Mouse (Mus musculus) embryonic facial prominence, embryonic 15.5 days (tissue): ENCODE data around the gene Akirin1. TPM values are rescaled to one million over a fixed set of nuclear protein-coding genes. Genes with fewer than 3 reads are reported as not detected.

ENCODE experiments used
- ATAC-seq: fragments of 200-750 bp; cut with Nextera tagmentation; 2 replicates; pipeline ENCODE4 v1.8.0; 2017; ENCODE audit warnings: low read depth, moderate TSS enrichment; ENCODE audit not compliant: insufficient number of reproducible peaks, low FRiP score, low TSS enrichment
- H3K27ac ChIP-seq: fragments of 300-500 bp; sonication (generic); replicated peaks from 2 replicates; pipeline ENCODE4 v1.5.1; 2015; ENCODE audit warnings: mild to moderate bottlenecking, inconsistent platforms
- H3K27me3 ChIP-seq: fragments of 300-500 bp; sonication (generic); 2 replicates; pipeline ENCODE4 v1.6.1; 2015; ENCODE audit warnings: inconsistent platforms
- H3K36me3 ChIP-seq: fragments of 300-500 bp; sonication (generic); 2 replicates; pipeline ENCODE4 v1.6.1; 2015; ENCODE audit warnings: mild to moderate bottlenecking, inconsistent platforms
- H3K4me1 ChIP-seq: fragments of 300-500 bp; sonication (generic); 2 replicates; pipeline ENCODE4 v1.6.1; 2015; ENCODE audit warnings: inconsistent platforms
- H3K4me2 ChIP-seq: fragments of 300-500 bp; sonication (generic); replicated peaks from 2 replicates; pipeline ENCODE4 v1.6.1; 2015; ENCODE audit warnings: mild to moderate bottlenecking, inconsistent platforms
- H3K4me3 ChIP-seq: fragments of 300-500 bp; sonication (generic); replicated peaks from 2 replicates; pipeline ENCODE4 v1.5.1; 2015; ENCODE audit warnings: mild to moderate bottlenecking, inconsistent platforms
- H3K9ac ChIP-seq: fragments of 300-500 bp; sonication (generic); 2 replicates; pipeline ENCODE4 v1.6.1; 2015; ENCODE audit warnings: inconsistent platforms
- H3K9me3 ChIP-seq: fragments of 300-500 bp; sonication (generic); replicated peaks from 2 replicates; pipeline ENCODE4 v1.6.1; 2016; ENCODE audit warnings: inconsistent platforms
- WGBS: fragments of 180-500 bp; shearing (Covaris S2); methylation state at CpG from one replicate; pipeline ENCODE4 v1.1.7; 2015; 5-methylcytosine and 5-hydroxymethylcytosine counted together
- polyA plus RNA-seq: library from polyadenylated mRNA; unstranded; fragments of >200 nt; fragmentation: Nextera tagmentation; extraction: Ambion mirVana; gene quantifications from 2 replicates; pipeline ENCODE4 v1.2.1, GENCODE M21; 2015

Gene Akirin1
- polyA plus RNA-seq, 1 experiment from 2014 or later, result 56.1 TPM

GRCm38 (mm10) chr4:123717574-123718433, 32.3 kb downstream of the Akirin1 start, which contains the start of gene Ndufs5:
Gene Ndufs5 (minus strand): TSS chr4:123718202.
- under 1% methylated on average over 40 of the region's 40 CpGs for WGBS
- H3K9ac ChIP-seq, result peak within 1 kb of the TSS; percentile 84

GRCm38 (mm10) chr4:123712431-123712830, 37.7 kb downstream of the Akirin1 start:
- 86% methylated on average over 3 of the region's 3 CpGs for WGBS
- no peak overlapping the region for H3K27ac ChIP-seq
- H3K27me3 ChIP-seq, result no peaks in the 10 kb centered on the region
- peaks cover 35% of the 10 kb centered on the region for H3K36me3 ChIP-seq
- H3K4me2 ChIP-seq, result no peak overlapping the region
- H3K4me1 ChIP-seq, result peaks cover 3% of the 10 kb centered on the region
- no peak overlapping the region for H3K9ac ChIP-seq
- H3K9me3 ChIP-seq, result no peaks in the 10 kb centered on the region
- no peak overlapping the region for H3K4me3 ChIP-seq
- ATAC-seq, result no peak

More at GRCm38 (mm10) chr4:123717574-123718433, 32.3 kb downstream of the Akirin1 start, which contains the start of gene Ndufs5:
- Histone ChIP-seq H3K4me1 (peaks cover 3% of the 10 kb centered on the region), H3K27me3 (no peaks in the 10 kb centered on the region), H3K4me2 (peak within 1 kb of the TSS; percentile 66), H3K36me3 (peaks cover 28% of the 10 kb centered on the region), H3K27ac (peak within 1 kb of the TSS; percentile 55; the same call in 1 of the 2 replicates), H3K9me3 (no peaks in the 10 kb centered on the region), H3K4me3 (peak within 1 kb of the TSS; percentile 81)
- peak; percentile 86 for ATAC-seq

- no peak for ATAC-seq
- H3K36me3 ChIP-seq, result peaks cover 4% of the 10 kb centered on the region
- 91% methylated on average over 5 of the region's 5 CpGs for WGBS
- H3K9ac ChIP-seq, result no peak overlapping the region
- no peak overlapping the region for H3K4me2 ChIP-seq
- H3K4me1 ChIP-seq, result no peaks in the 10 kb centered on the region
- no peak overlapping the region for H3K27ac ChIP-seq
- H3K4me3 ChIP-seq, result no peak overlapping the region
- H3K27me3 ChIP-seq, result no peaks in the 10 kb centered on the region
- no peaks in the 10 kb centered on the region for H3K9me3 ChIP-seq
These were observed 42.8 kb downstream of the Akirin1 start for GRCm38 (mm10) chr4:123707340-123707739.

GRCm38 (mm10) chr4:123705340-123705739, 44.8 kb downstream of the Akirin1 start:
- Histone ChIP-seq H3K27me3 (no peaks in the 10 kb centered on the region), H3K36me3 (no peaks in the 10 kb centered on the region), H3K9ac (no peak overlapping the region), H3K4me1 (no peaks in the 10 kb centered on the region), H3K4me2 (no peak overlapping the region), H3K4me3 (no peak overlapping the region), H3K27ac (no peak overlapping the region), H3K9me3 (no peaks in the 10 kb centered on the region)
- no peak for ATAC-seq
- 82% methylated on average over 2 of the region's 2 CpGs for WGBS

GRCm38 (mm10) chr4:123693384-123693783, 56.8 kb downstream of the Akirin1 start:
- Histone ChIP-seq H3K27me3 (no peaks in the 10 kb centered on the region), H3K9ac (no peak overlapping the region), H3K4me1 (no peaks in the 10 kb centered on the region), H3K4me3 (no peak overlapping the region), H3K36me3 (no peaks in the 10 kb centered on the region), H3K4me2 (no peak overlapping the region), H3K9me3 (no peaks in the 10 kb centered on the region), H3K27ac (no peak overlapping the region)
- 84% methylated on average over 12 of the region's 12 CpGs for WGBS
- no peak for ATAC-seq

- Histone ChIP-seq H3K4me3 (no peak overlapping the region), H3K27me3 (no peaks in the 10 kb centered on the region), H3K9ac (no peak overlapping the region), H3K36me3 (no peaks in the 10 kb centered on the region), H3K4me2 (no peak overlapping the region), H3K27ac (no peak overlapping the region), H3K9me3 (no peaks in the 10 kb centered on the region), H3K4me1 (peaks cover 3% of the 10 kb centered on the region; the same call in 1 of the 2 replicates)
- 85% methylated on average over 3 of the region's 3 CpGs for WGBS
- ATAC-seq, result no peak
These were observed 58.1 kb downstream of the Akirin1 start for GRCm38 (mm10) chr4:123692071-123692470.

- no peak overlapping the region for H3K9ac ChIP-seq
- WGBS, result 78% methylated on average over 10 of the region's 10 CpGs
- no peak overlapping the region for H3K4me2 ChIP-seq
- H3K27me3 ChIP-seq, result no peaks in the 10 kb centered on the region; the same call in 1 of the 2 replicates
- no peak overlapping the region for H3K4me3 ChIP-seq
- H3K4me1 ChIP-seq, result peaks cover 15% of the 10 kb centered on the region
- H3K9me3 ChIP-seq, result no peaks in the 10 kb centered on the region
- H3K27ac ChIP-seq, result no peak overlapping the region
- ATAC-seq, result no peak
- H3K36me3 ChIP-seq, result no peaks in the 10 kb centered on the region
These were observed 59.8 kb downstream of the Akirin1 start for GRCm38 (mm10) chr4:123690311-123690710.

- WGBS, result under 1% methylated on average over 31 of the region's 89 CpGs
- Histone ChIP-seq H3K9ac (peak overlapping the region; percentile 55), H3K4me2 (peak overlapping the region; percentile 100), H3K27ac (peak overlapping the region; percentile 75), H3K36me3 (no peaks in the 10 kb centered on the region), H3K27me3 (no peaks in the 10 kb centered on the region; the same call in 1 of the 2 replicates), H3K9me3 (no peaks in the 10 kb centered on the region), H3K4me3 (peak overlapping the region; percentile 80), H3K4me1 (peaks cover 18% of the 10 kb centered on the region)
- peak; percentile 69 for ATAC-seq
These were observed 62.9 kb downstream of the Akirin1 start for GRCm38 (mm10) chr4:123687025-123687781.

GRCm38 (mm10) chr4:123686368-123687024, 63.6 kb downstream of the Akirin1 start:
- no peaks in the 10 kb centered on the region for H3K9me3 ChIP-seq
- peak overlapping the region; percentile 100 for H3K4me2 ChIP-seq
- H3K36me3 ChIP-seq, result no peaks in the 10 kb centered on the region
- peak overlapping the region; percentile 55 for H3K9ac ChIP-seq
- H3K4me3 ChIP-seq, result peak overlapping the region; percentile 80
- 0 out of 2 replicates have a peak, but pooled peaks have one; percentile 9 for ATAC-seq
- WGBS, result under 1% methylated on average over 43 of the region's 56 CpGs
- peaks cover 19% of the 10 kb centered on the region for H3K4me1 ChIP-seq
- H3K27ac ChIP-seq, result peak overlapping the region; percentile 28; the same call in 1 of the 2 replicates
- H3K27me3 ChIP-seq, result no peaks in the 10 kb centered on the region; the same call in 1 of the 2 replicates

- no peak for ATAC-seq
- Histone ChIP-seq H3K27ac (no peak overlapping the region), H3K36me3 (no peaks in the 10 kb centered on the region), H3K4me2 (peak overlapping the region; percentile 100), H3K4me1 (peaks cover 27% of the 10 kb centered on the region), H3K9ac (no peak overlapping the region), H3K4me3 (peak overlapping the region; percentile 80), H3K9me3 (no peaks in the 10 kb centered on the region), H3K27me3 (no peaks in the 10 kb centered on the region; the same call in 1 of the 2 replicates)
- 53% methylated on average over 8 of the region's 8 CpGs for WGBS
These were observed 64.5 kb downstream of the Akirin1 start for GRCm38 (mm10) chr4:123685506-123686242.
